Mouse (Mus musculus): ENCODE measurements at regions not wholly inside any gene's neighbourhood (a gene's known extent, or its start where the extent isn't known, plus 50 kb on each side); places are given as distances from the start of the nearest gene placed in this dataset.

GRCm38 (mm10) chr3:128221625-128222024, 325.5 kb upstream of the Fam241a start:
- no peak overlapping the region for H3K4me2 ChIP-seq
- no peaks in the 10 kb centered on the region for H3K4me1 ChIP-seq
- H3K27ac ChIP-seq, result no peak overlapping the region
- H3K4me3 ChIP-seq, result no peak overlapping the region
- H3K36me3 ChIP-seq, result no peaks in the 10 kb centered on the region
- no peak for ATAC-seq (ENCODE audit: insufficient number of reproducible peaks, insufficient read depth, low FRiP score, low TSS enrichment, low read depth)
- 62% methylated on average over 2 of the region's 2 CpGs for WGBS
- no peak overlapping the region for H3K9ac ChIP-seq
- H3K9me3 ChIP-seq, result no peaks in the 10 kb centered on the region
- no peaks in the 10 kb centered on the region for H3K27me3 ChIP-seq

- Histone ChIP-seq H3K27me3 (no peaks in the 10 kb centered on the region), H3K4me2 (no peak overlapping the region), H3K4me1 (no peaks in the 10 kb centered on the region), H3K36me3 (no peaks in the 10 kb centered on the region), H3K4me3 (no peak overlapping the region), H3K9ac (no peak overlapping the region), H3K27ac (no peak overlapping the region), H3K9me3 (no peaks in the 10 kb centered on the region)
- WGBS, result 70% methylated on average over 8 of the region's 8 CpGs
- no peak for ATAC-seq (ENCODE audit: insufficient number of reproducible peaks, insufficient read depth, low FRiP score, low TSS enrichment, low read depth)
These were observed 324.8 kb upstream of the Fam241a start for GRCm38 (mm10) chr3:128220776-128221550.

GRCm38 (mm10) chr3:128217765-128218415, 321.8 kb upstream of the Fam241a start:
- Histone ChIP-seq H3K4me1 (no peaks in the 10 kb centered on the region), H3K4me2 (no peak overlapping the region), H3K9me3 (no peaks in the 10 kb centered on the region), H3K27ac (no peak overlapping the region), H3K4me3 (no peak overlapping the region), H3K9ac (no peak overlapping the region), H3K36me3 (no peaks in the 10 kb centered on the region), H3K27me3 (no peaks in the 10 kb centered on the region)
- no peak for ATAC-seq (ENCODE audit: insufficient number of reproducible peaks, insufficient read depth, low FRiP score, low TSS enrichment, low read depth)
- WGBS, result 82% methylated on average over 5 of the region's 5 CpGs

DNA sequence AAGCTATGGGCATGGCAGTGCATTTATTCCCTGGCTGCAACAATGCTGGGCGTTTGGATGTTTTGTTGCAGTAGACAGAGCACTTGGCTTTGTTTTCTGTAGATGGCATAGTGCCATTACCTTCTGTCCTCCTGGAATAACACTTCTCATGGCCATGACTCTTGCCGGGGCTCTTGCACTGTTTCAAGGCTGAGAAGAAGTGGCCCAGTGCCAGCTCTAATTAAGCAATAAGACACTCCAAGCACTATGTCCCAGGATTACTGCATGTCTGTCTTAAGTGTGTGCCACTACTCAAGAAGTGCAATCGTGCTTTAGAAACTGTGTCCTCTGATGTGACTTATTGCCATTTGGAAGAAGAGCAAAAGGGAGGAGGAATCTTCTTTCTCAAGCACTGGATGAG, 316.1 kb upstream of the Fam241a start:
- Histone ChIP-seq H3K36me3 (no peaks in the 10 kb centered on the region), H3K4me3 (no peak overlapping the region), H3K27me3 (no peaks in the 10 kb centered on the region), H3K4me1 (no peaks in the 10 kb centered on the region; the same call in 1 of the 2 replicates), H3K9ac (no peak overlapping the region), H3K4me2 (no peak overlapping the region), H3K9me3 (no peaks in the 10 kb centered on the region), H3K27ac (no peak overlapping the region)
- ATAC-seq (ENCODE audit: insufficient number of reproducible peaks, insufficient read depth, low FRiP score, low TSS enrichment, low read depth), result no peak
- 64% methylated on average over 3 of the region's 3 CpGs for WGBS

DNA sequence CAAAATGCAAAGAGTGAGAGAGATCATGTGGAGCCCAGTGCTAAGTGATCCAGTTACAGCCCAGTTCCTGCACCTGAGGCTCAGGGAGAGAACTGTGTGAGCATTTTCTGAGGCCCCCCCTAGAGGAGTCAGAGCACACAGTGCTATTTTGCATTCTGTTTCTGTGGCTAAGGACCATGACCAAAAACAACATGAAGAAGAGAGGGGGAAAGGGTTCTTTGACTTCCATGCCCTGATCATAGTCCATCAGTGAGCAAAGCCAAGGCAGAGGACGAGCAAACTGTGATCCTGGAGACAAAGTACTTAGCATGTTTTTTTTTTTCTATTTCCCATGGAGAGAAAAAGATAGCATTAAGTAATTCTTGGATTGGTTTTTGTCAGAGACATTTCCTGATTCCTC, 314.5 kb upstream of the Fam241a start:
- no peak overlapping the region for H3K9ac ChIP-seq
- ATAC-seq (ENCODE audit: insufficient number of reproducible peaks, insufficient read depth, low FRiP score, low TSS enrichment, low read depth), result no peak
- H3K27me3 ChIP-seq, result no peaks in the 10 kb centered on the region
- no peak overlapping the region for H3K4me3 ChIP-seq
- H3K4me2 ChIP-seq, result no peak overlapping the region
- H3K9me3 ChIP-seq, result no peaks in the 10 kb centered on the region
- no peak overlapping the region for H3K27ac ChIP-seq
- no peaks in the 10 kb centered on the region; the same call in 1 of the 2 replicates for H3K4me1 ChIP-seq
- 42% methylated on average over 1 of the region's 1 CpGs for WGBS
- no peaks in the 10 kb centered on the region for H3K36me3 ChIP-seq

DNA sequence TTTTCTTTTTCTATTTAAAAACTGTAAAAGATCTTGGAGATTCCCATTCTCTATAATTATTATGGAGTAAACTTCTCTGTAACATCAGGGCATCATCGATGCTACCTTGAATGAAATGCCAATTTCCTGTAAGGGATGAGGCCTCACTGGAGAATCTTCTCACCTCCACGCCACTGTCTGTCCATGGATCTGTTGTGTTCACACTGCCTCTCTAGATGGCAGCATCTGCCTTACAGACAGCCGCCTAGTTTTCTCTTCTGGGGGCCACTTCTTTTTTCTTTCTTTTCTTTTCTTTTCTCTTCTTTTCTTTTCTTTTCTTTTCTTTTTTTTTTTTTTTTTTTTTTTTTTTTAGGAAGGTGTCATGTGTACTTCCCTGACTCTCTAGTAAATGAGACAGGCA, 310.8 kb upstream of the Fam241a start:
- Histone ChIP-seq H3K4me2 (no peak overlapping the region), H3K4me1 (no peaks in the 10 kb centered on the region; the same call in 1 of the 2 replicates), H3K9me3 (no peaks in the 10 kb centered on the region), H3K4me3 (no peak overlapping the region), H3K36me3 (no peaks in the 10 kb centered on the region), H3K9ac (no peak overlapping the region), H3K27ac (no peak overlapping the region), H3K27me3 (no peaks in the 10 kb centered on the region)
- ATAC-seq (ENCODE audit: insufficient number of reproducible peaks, insufficient read depth, low FRiP score, low TSS enrichment, low read depth), result no peak
- 54% methylated on average over 3 of the region's 3 CpGs for WGBS

DNA sequence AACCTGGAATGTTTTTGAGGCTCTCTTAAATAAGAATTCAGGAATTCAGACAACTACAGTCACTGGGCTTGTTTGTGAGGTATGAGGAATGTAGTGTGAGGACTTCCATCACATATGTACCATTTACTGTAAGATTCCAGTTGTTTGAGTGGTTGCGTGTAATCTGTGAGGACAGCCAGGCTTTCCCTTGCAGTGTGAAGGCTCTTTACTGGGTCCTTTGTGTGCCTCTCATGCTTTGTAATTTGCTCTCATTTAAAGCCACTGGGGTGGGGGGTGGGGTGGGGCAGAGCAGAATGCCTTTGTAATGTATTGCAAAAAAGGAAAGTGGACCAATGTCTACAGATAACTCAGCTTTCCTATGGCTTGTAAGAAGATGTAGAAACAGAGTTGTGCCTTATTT, 310.4 kb upstream of the Fam241a start:
- Histone ChIP-seq H3K4me3 (no peak overlapping the region), H3K9ac (no peak overlapping the region), H3K4me2 (no peak overlapping the region), H3K9me3 (no peaks in the 10 kb centered on the region), H3K27me3 (no peaks in the 10 kb centered on the region), H3K4me1 (no peaks in the 10 kb centered on the region; the same call in 1 of the 2 replicates), H3K36me3 (no peaks in the 10 kb centered on the region), H3K27ac (no peak overlapping the region)
- WGBS, result 75% methylated on average over 1 of the region's 1 CpGs
- ATAC-seq (ENCODE audit: insufficient number of reproducible peaks, insufficient read depth, low FRiP score, low TSS enrichment, low read depth), result no peak

- H3K27ac ChIP-seq, result no peak overlapping the region
- WGBS, result 80% methylated on average over 5 of the region's 5 CpGs
- no peaks in the 10 kb centered on the region for H3K27me3 ChIP-seq
- no peak overlapping the region for H3K4me2 ChIP-seq
- no peak overlapping the region for H3K4me3 ChIP-seq
- no peaks in the 10 kb centered on the region for H3K9me3 ChIP-seq
- H3K36me3 ChIP-seq, result no peaks in the 10 kb centered on the region
- H3K9ac ChIP-seq, result no peak overlapping the region
- ATAC-seq (ENCODE audit: insufficient number of reproducible peaks, insufficient read depth, low FRiP score, low TSS enrichment, low read depth), result no peak
- H3K4me1 ChIP-seq, result peaks cover 6% of the 10 kb centered on the region; the same call in 1 of the 2 replicates
These were observed 304.6 kb upstream of the Fam241a start for GRCm38 (mm10) chr3:128200574-128201235.

- H3K4me1 ChIP-seq, result peaks cover 6% of the 10 kb centered on the region; the same call in 1 of the 2 replicates
- 87% methylated on average over 2 of the region's 2 CpGs for WGBS
- no peak overlapping the region for H3K9ac ChIP-seq
- no peaks in the 10 kb centered on the region for H3K36me3 ChIP-seq
- H3K4me3 ChIP-seq, result no peak overlapping the region
- H3K27me3 ChIP-seq, result no peaks in the 10 kb centered on the region
- no peaks in the 10 kb centered on the region for H3K9me3 ChIP-seq
- no peak for ATAC-seq (ENCODE audit: insufficient number of reproducible peaks, insufficient read depth, low FRiP score, low TSS enrichment, low read depth)
- H3K27ac ChIP-seq, result no peak overlapping the region
- H3K4me2 ChIP-seq, result no peak overlapping the region
These were observed 303.3 kb upstream of the Fam241a start for GRCm38 (mm10) chr3:128199466-128199865.

DNA sequence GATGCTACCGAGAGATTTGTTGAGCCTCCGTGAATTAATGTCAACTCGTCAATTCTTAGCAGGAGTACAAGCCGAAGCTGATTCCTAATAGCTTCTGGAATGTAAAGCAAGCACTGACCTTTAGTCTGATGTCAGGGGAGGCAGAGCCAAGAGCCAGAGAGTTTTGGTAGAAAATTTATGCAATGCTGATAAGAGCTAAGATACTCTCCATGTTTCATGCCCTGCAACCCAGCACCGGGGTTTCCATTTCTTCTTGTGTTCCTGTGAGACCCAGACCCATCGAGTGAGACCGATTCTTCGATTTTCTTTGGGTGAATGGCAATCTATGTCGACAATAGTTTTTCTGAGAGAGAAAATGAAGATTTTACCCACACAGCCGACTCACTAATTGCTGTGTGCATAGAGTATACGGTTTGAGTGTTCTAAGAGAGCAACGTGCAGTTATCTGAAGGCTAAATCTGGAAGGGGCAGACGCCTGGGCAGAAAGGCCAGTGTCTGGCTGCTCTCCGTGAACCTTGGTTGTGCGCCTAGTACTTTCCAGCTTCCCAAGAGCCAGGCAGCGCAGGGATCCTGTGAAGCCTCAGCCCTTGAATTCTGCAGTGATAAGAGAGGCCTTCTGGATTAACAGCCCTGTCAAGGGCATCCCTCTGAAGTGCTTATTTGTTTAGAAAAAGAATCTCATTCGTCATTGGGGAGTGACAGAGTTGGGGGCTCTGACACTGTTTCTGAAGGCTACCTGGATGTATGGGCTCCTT, 296.1 kb upstream of the Fam241a start:
- ATAC-seq (ENCODE audit: insufficient number of reproducible peaks, insufficient read depth, low FRiP score, low TSS enrichment, low read depth), result no peak
- Histone ChIP-seq H3K27ac (no peak overlapping the region), H3K36me3 (no peaks in the 10 kb centered on the region), H3K27me3 (no peaks in the 10 kb centered on the region), H3K4me1 (no peaks in the 10 kb centered on the region), H3K9ac (no peak overlapping the region), H3K4me2 (no peak overlapping the region), H3K4me3 (no peak overlapping the region), H3K9me3 (no peaks in the 10 kb centered on the region)
- WGBS, result 65% methylated on average over 17 of the region's 17 CpGs

DNA sequence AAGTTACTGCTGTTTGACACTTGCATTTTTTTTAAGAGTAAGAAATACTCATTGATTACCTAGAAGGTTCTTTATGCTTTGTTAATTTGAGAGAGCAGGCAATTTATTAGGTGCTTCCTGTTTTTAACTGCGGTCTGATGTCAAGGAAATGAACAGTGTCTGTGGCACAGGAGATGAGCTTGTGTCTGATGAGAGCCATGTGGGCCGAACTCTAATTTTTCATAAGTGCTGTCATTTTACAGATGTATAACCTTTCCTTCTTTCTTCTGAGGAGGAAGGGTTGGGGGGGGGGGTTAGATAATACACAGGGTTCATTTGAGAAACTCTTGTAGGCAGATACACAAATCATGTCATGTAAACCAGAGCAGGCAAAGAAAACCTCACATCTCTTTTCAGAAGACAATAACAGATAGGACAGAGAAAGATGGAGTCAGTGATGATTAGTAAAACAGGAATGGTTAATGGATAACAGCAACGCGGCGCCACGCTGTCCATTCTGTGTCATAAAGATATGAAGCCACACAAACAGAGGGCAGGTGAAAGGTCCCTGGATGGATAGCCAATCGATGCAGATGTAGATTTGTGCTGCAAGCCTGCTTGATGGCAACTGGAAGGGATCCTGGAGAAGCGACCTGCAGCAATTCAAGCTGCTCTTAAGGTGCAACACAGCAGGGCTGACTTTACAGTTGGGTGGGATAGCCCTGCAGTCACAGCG, 291.4 kb upstream of the Fam241a start:
- no peak overlapping the region for H3K9ac ChIP-seq
- H3K4me2 ChIP-seq, result no peak overlapping the region
- no peak for ATAC-seq (ENCODE audit: insufficient number of reproducible peaks, insufficient read depth, low FRiP score, low TSS enrichment, low read depth)
- no peaks in the 10 kb centered on the region for H3K9me3 ChIP-seq
- H3K4me3 ChIP-seq, result no peak overlapping the region
- WGBS, result 77% methylated on average over 9 of the region's 9 CpGs
- H3K4me1 ChIP-seq, result no peaks in the 10 kb centered on the region
- H3K27me3 ChIP-seq, result no peaks in the 10 kb centered on the region; the same call in 1 of the 2 replicates
- H3K27ac ChIP-seq, result no peak overlapping the region
- no peaks in the 10 kb centered on the region for H3K36me3 ChIP-seq
